Mouse (Mus musculus) erythroblast, adult 5-6 weeks (primary cell): ENCODE measurements around the gene Fgfr2. TPM values are rescaled to one million over a fixed set of nuclear protein-coding genes. Genes with fewer than 3 reads are reported as not detected.
"Not testable (repeated sequence)": the region's sequence is repeated elsewhere in the genome, so short reads cannot be mapped to it uniquely, and the experiment has no call there.

Experiments used
- ATAC-seq: replicated peaks from 2 replicates; pipeline ENCODE4 v1.8.0; 2016; ENCODE audit warnings: moderate number of reproducible peaks, mild to moderate bottlenecking, moderate TSS enrichment, inconsistent platforms; ENCODE audit not compliant: poor library complexity, low FRiP score, severe bottlenecking
- total RNA-seq, 2 experiments: library from RNA; stranded (forward) in 1 of 2; stranded (reverse) in 1 of 2; fragments of 150-400 nt in 1 of 2; fragments of 200-764, 138-1000 nt in 1 of 2; gene quantifications; 2 replicates each; pipeline versions ENCODE4 v1.2.3 to v1.2.4; 2015 to 2017; ENCODE audit warnings: low replicate concordance in 2 of 2

Gene Fgfr2
- total RNA-seq, 2 experiments from 2014 or later: 4.8 TPM; not detected in 1

DNA sequence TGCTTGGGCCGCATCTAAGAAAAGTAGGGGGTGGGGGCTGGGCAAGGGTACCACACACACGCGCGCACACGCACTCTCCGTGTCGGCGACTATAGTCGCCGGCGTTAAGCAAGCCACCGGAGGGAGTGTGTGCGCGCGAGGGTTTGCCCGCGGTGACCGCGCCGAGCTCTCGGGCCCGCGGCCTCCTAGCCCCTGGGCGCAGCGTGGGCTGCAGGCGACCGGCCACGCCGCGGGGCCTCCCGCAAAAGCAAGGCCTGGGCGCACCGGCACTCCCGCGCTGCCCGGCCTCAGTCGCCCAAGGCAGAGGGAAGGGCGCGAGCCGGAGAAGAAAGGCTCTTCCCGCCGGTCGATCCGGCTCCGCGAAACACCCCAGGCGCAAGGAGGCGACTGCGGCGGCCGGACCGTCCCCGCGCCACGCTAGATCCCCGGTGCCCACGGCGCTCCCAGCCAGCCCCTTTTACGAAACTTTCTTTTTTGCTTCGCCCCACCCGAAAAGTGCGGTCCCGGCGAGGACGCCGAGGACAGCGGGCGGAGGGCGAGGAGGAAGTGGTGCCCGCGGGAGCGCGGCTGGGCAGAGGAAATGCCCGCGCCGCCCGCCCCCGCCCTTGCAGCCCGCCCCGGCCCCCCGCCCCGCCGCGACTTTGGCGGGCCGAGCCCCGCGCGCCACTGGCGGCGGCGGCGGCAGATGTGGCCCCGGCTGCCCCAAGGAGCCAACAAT, 1.3 kb downstream of the Fgfr2 start:
- ATAC-seq: no peak

DNA sequence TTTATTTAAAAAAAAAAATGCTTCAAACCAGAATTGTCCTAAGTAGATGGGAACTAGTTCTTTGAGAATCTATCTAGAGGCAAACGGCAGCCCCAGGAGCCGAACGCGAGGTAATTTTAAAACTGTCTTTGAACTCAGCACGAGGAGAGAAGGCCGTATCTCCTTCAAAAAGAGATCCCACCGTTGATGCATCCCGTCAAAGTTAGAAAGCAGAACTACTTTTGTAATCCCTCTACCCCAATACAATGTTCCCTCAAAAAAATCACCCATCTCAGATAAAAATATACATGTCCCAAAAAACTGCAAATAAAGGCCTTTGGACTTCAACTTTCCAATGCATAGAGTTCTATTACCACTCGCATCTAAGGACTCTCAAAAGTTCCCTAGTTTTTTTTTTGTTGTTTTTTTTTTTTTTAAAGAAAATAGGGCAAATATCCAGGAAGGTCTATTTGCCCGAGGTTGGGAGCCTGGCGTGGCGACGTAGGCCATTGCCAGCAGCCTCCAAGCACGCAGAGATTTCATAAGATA, 2.0 kb downstream of the Fgfr2 start:
- no peak for ATAC-seq

DNA sequence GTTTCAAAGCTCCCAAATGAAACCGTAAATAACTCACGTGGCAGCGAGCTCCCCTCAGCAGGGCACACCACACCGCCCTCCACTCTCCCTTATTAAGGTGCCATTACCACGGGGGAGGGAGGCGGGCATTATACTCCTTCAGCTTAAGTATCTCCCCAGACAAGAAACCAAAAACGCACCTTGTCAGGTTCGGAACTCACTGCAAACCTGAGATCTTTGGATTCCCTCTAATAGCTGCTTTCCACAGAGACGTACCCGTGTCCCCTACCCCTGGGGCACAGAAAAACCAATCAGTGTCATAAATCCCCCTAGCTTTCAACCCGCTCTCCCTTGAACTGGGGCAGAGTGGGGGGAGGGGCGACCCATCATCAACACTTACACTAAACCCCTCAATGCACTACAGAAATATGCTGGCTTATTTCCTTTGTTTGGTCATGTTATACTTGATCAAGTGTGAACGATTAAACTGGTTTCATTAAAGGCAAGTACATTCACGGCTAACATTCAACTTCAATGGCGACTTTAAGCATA, 2.9 kb downstream of the Fgfr2 start:
- no peak for ATAC-seq

DNA sequence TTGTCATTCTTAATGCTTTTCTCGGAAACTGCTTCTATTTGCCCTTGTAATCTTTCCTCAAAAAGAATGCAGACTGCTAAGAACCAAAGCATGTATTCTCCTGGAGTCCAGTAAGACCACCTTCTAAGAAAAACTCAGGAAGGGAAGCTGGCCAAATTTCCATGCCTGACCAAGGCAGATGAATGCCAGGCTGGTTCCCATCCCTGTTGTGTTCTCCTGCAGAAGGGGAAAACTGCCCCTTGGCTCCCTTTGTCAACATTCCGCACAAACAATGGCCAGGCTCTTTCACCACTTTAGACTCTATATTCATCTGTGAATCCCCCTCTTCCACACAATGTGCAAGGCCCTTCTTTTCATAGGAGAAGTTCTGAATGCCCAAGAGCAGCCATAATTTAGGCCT, 5.3 kb downstream of the Fgfr2 start:
- ATAC-seq: no peak

DNA sequence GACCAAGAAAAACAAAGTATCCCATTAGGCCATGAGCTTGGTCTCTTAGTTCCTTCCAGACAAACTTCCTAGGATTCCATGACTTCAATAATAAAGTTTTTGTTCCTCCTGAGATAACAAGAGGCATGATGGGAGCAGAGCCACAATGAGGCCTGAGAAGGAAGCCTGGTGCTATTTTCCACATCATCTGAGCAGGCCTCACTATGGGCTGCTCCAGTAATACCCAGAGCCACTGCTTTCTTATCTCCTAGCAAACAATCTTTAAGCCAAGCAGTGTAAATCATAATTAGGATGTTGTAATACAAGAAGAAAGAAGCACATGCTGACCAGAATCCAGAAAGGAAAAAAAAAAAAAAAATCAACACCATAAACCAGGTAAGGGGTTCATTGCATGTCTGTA, 6.6 kb downstream of the Fgfr2 start:
- ATAC-seq: no peak

DNA sequence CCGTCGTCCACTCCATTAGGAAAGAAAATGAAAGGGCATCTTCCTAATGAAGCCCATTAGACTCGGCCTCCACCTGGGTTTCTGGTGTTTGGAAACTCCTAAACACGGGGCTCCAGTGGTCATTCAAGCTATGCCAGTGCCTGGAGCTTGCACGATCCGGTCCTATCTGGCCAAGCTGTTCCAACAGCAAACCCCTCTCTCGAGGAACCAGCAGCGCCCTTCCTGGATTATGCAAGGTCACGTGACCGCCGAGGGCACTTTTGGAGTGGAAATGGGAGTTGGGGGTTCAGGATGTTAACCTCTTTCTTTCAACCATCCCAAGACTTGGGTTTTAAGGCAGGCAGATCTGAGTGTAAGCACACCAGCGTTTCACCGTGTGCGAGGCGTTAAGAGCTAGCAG, 7.3 kb downstream of the Fgfr2 start:
- ATAC-seq: no peak

DNA sequence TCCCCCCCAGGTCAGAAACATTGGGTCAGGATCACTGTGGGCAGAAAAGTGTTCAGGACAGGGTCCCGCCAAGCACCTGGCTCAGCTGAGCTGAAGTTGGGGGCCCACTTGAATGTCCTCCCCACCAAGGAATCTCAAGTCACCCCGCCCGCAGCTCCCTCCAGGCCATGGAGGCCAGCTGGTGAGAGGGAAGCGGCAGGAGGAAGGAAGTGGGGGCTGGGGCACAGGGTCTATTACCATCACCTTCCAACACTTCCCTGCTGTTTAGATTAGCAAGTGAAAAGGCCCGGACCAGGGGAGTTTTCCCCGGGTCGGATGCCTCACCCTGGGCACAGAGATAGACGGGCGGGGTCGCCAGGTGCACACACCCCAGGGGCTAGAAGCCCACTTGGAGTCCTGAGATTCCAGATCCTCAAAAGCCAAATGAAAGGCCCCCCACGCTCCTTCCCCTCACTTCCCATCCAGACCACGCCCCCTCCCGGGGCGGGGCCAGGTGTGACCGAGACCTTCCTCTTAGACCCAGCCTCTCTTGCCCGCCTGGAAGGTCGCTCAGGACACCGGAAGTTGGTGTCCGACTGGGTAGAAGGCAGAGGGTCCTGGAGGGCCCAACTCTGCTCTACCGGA, 8.2 kb downstream of the Fgfr2 start:
- ATAC-seq: no peak

DNA sequence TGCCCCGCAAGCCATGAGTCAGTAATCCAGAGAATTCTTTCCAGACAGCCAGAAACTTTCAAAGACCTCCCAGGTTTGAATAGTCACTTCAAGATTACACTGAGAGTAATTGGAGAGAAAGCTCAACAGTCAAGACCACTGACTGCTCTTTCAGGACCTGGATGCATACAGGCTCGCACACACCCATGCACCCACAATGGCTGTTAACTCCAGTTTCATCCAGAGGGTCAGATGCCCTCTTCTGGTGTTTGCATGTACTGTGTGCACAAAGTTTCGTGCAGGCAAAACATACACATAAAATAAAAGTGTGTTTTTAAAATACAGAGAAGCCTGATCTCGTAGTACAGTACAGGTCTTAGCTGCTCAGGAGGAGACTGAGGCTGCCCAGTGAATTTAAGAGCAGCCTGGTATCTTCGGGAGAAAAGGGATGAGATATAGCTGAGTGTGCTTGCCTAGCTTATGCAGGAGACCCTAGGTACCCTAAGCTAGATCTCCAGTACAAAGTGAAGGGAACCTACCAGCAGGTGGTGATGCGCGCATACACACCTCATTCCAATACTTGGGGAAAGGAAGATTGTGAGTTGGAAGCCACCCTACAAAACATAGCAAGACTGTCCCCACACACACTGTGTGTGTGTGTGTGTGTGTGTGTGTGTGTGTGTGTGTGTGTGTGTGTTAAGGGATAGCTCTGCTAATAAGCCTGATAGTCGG, 9.8 kb downstream of the Fgfr2 start:
- ATAC-seq: no peak

DNA sequence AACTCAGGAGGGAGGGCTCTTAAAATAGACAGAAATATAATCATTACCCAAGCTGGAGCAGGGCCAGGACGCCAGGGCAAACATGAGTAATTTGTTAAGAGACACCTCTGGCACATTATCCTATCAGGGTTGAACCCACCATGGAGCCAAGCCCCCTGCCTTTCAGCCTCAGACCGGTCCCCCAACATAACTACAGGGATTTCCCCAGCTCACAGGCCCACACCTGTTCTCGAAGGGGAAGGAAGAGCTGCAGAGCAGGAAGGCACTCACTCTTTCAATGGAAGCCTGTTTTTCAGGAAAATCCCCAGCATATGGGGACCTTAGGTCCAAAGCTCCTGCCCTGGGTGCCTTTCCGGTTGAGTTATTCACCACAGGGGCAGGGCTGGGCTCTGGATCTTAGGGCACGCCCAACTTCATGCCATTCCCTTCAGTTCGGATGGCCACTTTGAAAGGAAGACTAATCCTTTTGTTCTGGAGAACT, 10.8 kb downstream of the Fgfr2 start:
- ATAC-seq: no peak

DNA sequence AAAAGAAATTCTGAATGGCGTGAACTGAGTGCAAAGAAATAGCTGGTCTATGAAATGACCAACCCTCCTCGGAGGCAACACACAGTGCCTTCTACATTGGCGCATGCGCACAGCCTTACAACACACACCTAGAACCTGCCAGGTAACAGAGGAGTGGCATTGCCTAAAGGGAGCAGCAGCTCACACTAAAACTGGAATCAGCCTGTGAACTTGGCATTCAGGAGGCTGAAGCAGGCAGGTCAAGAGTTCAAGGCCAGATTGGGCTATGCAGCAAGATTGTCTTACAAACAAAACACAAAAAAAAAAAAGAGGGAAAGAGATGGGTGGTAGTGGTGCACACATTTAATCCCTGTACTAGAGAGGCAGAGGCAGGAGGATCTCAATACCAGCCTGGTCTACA, 13.7 kb downstream of the Fgfr2 start:
- no peak for ATAC-seq

DNA sequence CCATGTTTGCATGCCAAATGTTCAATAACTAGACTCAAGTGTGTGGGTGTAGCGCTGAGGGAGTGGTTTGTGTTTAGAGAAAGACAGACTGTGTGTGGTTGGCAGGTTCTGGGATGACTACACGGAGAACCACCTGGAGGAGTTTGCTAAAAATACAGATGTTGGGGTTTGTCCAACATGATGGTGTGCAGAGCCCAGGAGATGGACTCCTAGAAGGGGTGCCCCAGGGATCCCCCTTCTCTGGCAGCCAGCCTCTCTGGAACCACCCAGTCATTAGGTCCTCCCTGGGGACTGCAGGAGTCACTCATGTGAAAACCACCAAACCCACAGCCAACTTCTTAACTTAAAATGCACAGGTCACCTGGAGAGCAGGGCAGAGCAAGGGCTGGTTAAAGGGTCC, 14.5 kb downstream of the Fgfr2 start:
- no peak for ATAC-seq

DNA sequence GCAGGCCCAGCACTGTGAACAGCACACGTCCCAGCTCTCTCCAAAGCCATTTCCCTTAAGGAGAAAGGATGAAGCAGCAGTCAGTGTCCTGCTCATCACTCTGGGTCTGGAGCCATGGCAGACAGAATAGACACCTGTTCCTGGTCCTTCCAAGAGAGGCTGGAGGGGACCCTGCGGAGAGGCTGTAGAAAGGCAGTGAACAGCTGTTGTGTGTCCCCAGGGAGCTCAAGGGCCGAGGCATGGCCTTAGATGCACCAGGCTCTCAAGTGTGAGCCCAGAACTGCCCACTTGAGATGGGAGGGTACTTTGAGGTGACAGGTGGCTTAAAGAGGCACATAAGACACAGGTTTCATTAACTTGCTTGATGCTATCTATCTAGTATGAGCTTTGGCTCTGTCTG, 20.6 kb downstream of the Fgfr2 start:
- ATAC-seq: no peak

DNA sequence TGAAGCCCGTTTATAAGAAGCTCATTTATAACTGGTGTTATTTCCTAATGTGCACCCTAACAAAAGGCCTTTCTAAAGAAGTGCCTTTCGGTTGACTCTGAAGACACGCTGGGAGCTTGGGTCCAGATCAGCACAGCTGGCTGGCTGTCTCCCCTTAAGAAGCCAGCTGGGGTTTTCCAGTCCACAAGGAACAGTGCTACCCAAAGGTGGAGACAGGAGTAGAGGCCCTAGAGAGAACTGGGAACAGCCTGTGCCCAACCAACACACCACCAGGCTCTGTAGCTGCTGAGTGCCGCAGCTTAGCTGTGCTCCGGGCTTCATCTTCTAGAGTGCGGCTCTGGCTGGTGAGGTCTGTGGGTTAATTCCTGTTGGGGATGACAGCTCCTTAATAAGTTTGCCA, 22.1 kb downstream of the Fgfr2 start:
- no peak for ATAC-seq

DNA sequence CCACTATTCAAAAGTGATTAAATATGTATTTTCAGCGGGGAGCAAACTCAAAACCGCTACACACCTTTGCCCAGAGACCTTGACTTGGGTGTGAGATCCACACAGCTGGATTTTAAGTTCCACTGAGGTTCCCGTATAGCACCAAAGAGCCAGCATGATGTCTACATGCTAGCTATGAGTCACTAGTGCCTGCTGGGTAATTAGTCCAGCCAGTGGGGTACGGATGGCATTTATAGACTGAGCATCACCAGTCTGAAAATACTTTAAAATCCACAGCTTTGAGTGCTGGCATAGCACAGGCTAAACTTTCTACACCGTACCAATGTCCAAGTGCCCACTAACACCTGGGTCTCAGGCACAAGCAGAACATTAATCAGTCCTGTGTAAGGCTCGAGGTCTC, 23.0 kb downstream of the Fgfr2 start:
- no peak for ATAC-seq

DNA sequence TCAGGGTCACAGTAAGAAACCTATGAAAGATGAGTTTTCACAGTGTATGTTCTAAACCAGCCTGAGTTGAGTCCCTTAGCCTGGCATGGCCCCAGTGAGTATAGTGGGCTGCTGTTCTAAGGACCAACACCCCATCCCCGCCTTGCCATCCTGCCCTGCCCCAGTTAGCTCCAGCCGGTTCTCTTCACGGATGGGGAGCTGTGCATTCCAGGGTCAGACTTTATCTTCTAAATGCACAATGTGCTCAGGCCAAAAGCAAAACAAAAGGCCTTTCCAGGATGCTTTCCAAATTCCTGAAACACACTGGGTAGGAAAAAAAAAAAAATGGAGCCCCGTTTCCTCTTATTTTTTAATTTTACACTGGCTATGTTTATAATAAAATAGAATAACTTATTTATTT, 23.9 kb downstream of the Fgfr2 start:
- no peak for ATAC-seq

DNA sequence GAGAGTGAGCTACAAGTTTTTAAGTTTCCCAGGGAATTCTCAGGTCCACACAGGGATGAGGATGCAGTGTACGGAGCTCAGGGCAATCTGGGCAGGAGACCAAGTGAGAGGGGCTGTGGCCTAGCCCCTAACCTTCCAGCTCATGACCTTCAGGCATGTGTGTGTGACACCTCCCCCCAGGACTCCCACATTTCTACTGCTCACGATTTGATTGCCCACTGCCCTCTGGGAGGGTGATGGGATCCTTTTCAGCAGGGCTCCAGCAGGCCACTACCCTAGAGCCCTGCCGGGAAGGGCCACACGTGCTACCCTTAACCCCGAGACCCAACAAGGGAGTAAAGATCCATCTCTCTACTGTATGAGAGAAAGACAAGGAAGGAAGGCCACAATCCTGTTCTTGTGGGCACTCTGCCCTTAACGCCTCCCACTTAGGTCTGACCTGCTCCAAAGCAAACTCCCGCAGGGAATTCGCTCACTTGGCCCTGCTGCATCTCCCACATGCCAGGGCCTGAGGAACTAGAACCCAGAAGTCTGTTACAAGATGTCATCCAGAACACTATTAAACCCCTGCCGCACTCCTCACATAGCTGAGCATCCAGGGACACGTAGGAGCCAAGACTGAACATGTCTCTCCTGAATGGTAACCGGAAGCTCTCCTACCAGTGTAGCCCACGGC, 24.9 kb downstream of the Fgfr2 start:
- no peak for ATAC-seq

DNA sequence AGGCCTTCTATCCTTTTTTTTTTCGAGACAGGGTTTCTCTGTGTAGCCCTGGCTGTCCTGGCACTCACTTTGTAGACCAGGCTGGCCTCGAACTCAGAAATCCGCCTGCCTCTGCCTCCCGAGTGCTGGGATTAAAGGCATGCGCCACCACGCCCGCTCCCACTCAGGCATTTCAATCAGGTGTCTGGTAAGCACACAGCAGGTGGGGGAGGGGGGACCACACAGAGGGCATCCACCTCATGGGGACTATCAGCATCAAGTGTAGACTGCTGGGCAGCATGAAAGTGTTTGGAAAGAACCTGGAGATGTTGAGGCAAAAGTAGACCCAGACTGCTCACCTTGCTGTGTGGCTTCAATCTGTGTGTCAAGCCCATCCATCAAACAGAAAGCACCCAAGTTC, 27.5 kb downstream of the Fgfr2 start:
- not testable (repeated sequence) for ATAC-seq

DNA sequence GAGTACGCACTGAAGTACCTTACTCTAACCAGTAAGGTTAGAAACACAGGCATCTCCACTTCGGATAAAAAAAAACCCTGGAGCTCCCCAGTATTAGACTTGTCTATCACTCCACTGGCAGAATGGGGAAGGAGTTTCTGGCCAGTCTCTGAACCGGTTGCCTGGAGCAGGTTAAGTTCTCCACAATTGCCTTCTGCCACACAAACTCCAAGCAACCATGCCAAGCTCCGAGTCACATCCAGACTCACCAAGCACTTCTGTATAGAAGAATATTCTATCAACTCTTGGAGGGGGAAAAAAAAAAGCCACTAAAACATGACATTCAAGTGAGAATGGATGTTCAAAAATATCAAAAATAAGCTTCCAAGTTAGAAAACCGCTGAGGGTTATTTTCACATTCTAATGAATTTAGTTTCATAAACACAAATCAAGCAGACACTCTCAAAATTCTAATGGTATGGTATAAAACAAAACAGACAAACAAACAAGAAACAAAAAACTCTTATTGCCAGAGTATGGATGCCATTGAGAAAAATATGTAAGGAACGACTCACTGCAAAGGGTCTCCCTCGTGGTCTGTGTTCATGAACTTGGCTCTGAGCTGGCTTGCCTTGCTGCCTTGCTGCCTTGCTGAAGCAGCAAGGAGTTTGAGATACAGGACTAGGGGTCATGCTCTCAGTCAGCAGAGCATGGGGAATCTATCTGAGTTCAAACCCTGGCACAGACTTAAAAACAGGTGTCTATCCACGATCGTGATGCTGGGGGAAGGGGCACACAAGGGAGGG, 28.2 kb downstream of the Fgfr2 start:
- ATAC-seq: no peak

DNA sequence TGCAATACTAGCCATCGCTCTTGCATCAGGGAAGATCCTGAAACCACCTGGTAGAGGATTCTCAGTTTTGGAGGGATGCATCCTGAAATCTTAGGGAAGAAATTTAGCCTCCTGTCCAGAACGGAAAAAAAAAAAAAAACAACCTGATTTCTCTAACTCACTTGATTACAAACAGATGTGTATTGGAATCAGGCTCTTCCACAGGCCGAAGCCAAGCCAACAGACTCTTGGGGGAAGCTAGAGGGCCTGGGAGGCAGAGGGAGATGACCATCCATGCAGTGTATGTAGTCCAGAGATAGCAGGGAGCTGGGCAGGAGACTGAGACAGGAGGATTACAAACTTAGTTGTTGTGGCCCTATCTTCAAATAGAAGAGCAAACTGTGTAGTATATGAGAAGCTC, 29.0 kb downstream of the Fgfr2 start:
- ATAC-seq: no peak
